Mouse (Mus musculus) MEL (cell line): ENCODE results near the gene Lrrk2. TPM values are rescaled to one million over a fixed set of nuclear protein-coding genes. Genes with fewer than 3 reads are reported as not detected.

Experiments used
- DNase-seq: peaks from one replicate; pipeline ENCODE4 v3.0.0; 2011; ENCODE audit warnings: low read depth, low spot score
- H3K27ac ChIP-seq: 2 replicates; pipeline ENCODE4 v1.5.1; 2012; ENCODE audit warnings: low read depth, mild to moderate bottlenecking, control low read depth, low read length, moderate library complexity; ENCODE audit not compliant: control insufficient read depth
- H3K27me3 ChIP-seq, 2 experiments: fragments of 150-350 bp in 1 of 2; sonication (generic) in 1 of 2; 2 replicates each; pipeline ENCODE4 v1.6.1; 2012; ENCODE audit warnings: low read length in 2 of 2, mild to moderate bottlenecking in 2 of 2, improper control_type of control experiment in 1 of 2, moderate library complexity in 1 of 2; ENCODE audit not compliant: insufficient read depth in 2 of 2, control insufficient read depth in 1 of 2
- H3K36me3 ChIP-seq, 2 experiments: 2 replicates each; pipeline ENCODE4 v1.6.1; 2012 to 2014; ENCODE audit warnings: low read length in 2 of 2, improper control_type of control experiment in 1 of 2, inconsistent platforms in 1 of 2, mild to moderate bottlenecking in 1 of 2; ENCODE audit not compliant: insufficient read depth in 2 of 2, control insufficient read depth in 1 of 2
- H3K4me1 ChIP-seq, 2 experiments: fragments of 150-350 bp in 1 of 2; sonication (generic) in 1 of 2; 2 replicates each; pipeline ENCODE4 v1.6.1; 2012; ENCODE audit warnings: low read length in 2 of 2, improper control_type of control experiment in 1 of 2, mild to moderate bottlenecking in 1 of 2; ENCODE audit not compliant: insufficient read depth in 2 of 2, control insufficient read depth in 1 of 2
- H3K4me3 ChIP-seq, 2 experiments: fragments of 150-350 bp in 1 of 2; sonication (generic) in 1 of 2; 2 replicates each; pipeline ENCODE4 v1.5.1; 2012; ENCODE audit warnings: low read depth in 2 of 2, low read length in 2 of 2, mild to moderate bottlenecking in 2 of 2, moderate library complexity in 2 of 2, control low read depth in 1 of 2, improper control_type of control experiment in 1 of 2; ENCODE audit not compliant: control insufficient read depth in 1 of 2, insufficient read depth in 1 of 2
- H3K79me2 ChIP-seq: 2 replicates; pipeline ENCODE4 v1.6.1; 2012; ENCODE audit warnings: mild to moderate bottlenecking, low read length, moderate library complexity; ENCODE audit not compliant: control insufficient read depth, poor library complexity, insufficient read depth
- H3K9ac ChIP-seq: 2 replicates; pipeline ENCODE4 v1.6.1; 2012; ENCODE audit warnings: low read depth, mild to moderate bottlenecking, control low read depth, low read length, moderate library complexity; ENCODE audit not compliant: control insufficient read depth, poor library complexity, severe bottlenecking
- H3K9me3 ChIP-seq: fragments of 150-350 bp; sonication (generic); replicated peaks from 2 replicates; pipeline ENCODE4 v1.6.1; 2012; ENCODE audit warnings: mild to moderate bottlenecking, low read length, improper control_type of control experiment, moderate library complexity; ENCODE audit not compliant: insufficient read depth
- BHLHE40 ChIP-seq: IDR thresholded peaks from 2 replicates; pipeline ENCODE4 v1.6.1; 2012; ENCODE audit warnings: low read depth, mild to moderate bottlenecking, inconsistent platforms, low read length, improper control_type of control experiment, borderline replicate concordance
- GABPA ChIP-seq: IDR thresholded peaks from 2 replicates; pipeline ENCODE4 v1.6.1; 2012; ENCODE audit warnings: low read depth, mild to moderate bottlenecking, inconsistent platforms, low read length, improper control_type of control experiment, moderate library complexity
- HCFC1 ChIP-seq: IDR thresholded peaks from 2 replicates; pipeline ENCODE4 v1.6.1; 2012; ENCODE audit warnings: low read depth, mild to moderate bottlenecking, inconsistent platforms, low read length, improper control_type of control experiment, moderate library complexity
- JUND ChIP-seq: IDR thresholded peaks from 2 replicates; pipeline ENCODE4 v1.6.1; 2011; ENCODE audit warnings: low read depth, mild to moderate bottlenecking, improper control_type of control experiment, low read length
- MAFK ChIP-seq: IDR thresholded peaks from 2 replicates; pipeline ENCODE4 v1.6.1; 2011; ENCODE audit warnings: low read depth, mild to moderate bottlenecking, low read length, improper control_type of control experiment, borderline replicate concordance
- NRF1 ChIP-seq: IDR thresholded peaks from 2 replicates; pipeline ENCODE4 v1.6.1; 2014; ENCODE audit warnings: low read depth, mild to moderate bottlenecking, inconsistent platforms, low read length, improper control_type of control experiment, moderate library complexity; ENCODE audit not compliant: poor library complexity, insufficient read depth, severe bottlenecking
- POLR2A ChIP-seq, 2 experiments: IDR thresholded peaks; 2 replicates each; pipeline ENCODE4 v1.6.1; 2011 to 2012; ENCODE audit warnings: low read length in 2 of 2, mild to moderate bottlenecking in 2 of 2, control low read depth in 1 of 2, improper control_type of control experiment in 1 of 2, low read depth in 1 of 2, moderate library complexity in 1 of 2; ENCODE audit not compliant: control insufficient read depth in 1 of 2, insufficient read depth in 1 of 2, poor library complexity in 1 of 2
- POLR2AphosphoS2 ChIP-seq: IDR thresholded peaks from 2 replicates; pipeline ENCODE4 v1.6.1; 2011; ENCODE audit warnings: low read length, improper control_type of control experiment
- RAD21 ChIP-seq: IDR thresholded peaks from 2 replicates; pipeline ENCODE4 v1.6.1; 2011; ENCODE audit warnings: mild to moderate bottlenecking, low read depth, low read length, improper control_type of control experiment
- RCOR1 ChIP-seq: IDR thresholded peaks from 2 replicates; pipeline ENCODE4 v1.6.1; 2012; ENCODE audit warnings: low read depth, mild to moderate bottlenecking, inconsistent platforms, low read length, improper control_type of control experiment
- SIN3A ChIP-seq: IDR thresholded peaks from 2 replicates; pipeline ENCODE4 v1.6.1; 2012; ENCODE audit warnings: low read length, improper control_type of control experiment, inconsistent platforms
- TBP ChIP-seq: IDR thresholded peaks from 2 replicates; pipeline ENCODE4 v1.8.0; 2011; ENCODE audit warnings: low read depth, low read length, improper control_type of control experiment
- UBTF ChIP-seq: IDR thresholded peaks from 2 replicates; pipeline ENCODE4 v1.6.1; 2012; ENCODE audit warnings: low read depth, mild to moderate bottlenecking, inconsistent platforms, low read length, improper control_type of control experiment, moderate library complexity, borderline replicate concordance; ENCODE audit not compliant: insufficient read depth
- ZC3H11A ChIP-seq: IDR thresholded peaks from 2 replicates; pipeline ENCODE4 v1.6.1; 2012; ENCODE audit warnings: low read depth, mild to moderate bottlenecking, inconsistent platforms, low read length, improper control_type of control experiment
- polyA plus RNA-seq, 2 experiments: library from polyadenylated mRNA; stranded (reverse) in 1 of 2; unstranded in 1 of 2; fragments of >175 nt in 1 of 2; fragments of >200 nt in 1 of 2; gene quantifications; 2 replicates each; pipeline versions ENCODE4 v1.2.1 to v1.2.4; 2012; ENCODE audit warnings: low replicate concordance in 2 of 2, low read depth in 1 of 2; ENCODE audit not compliant: insufficient read length in 2 of 2, insufficient read depth in 1 of 2, missing spikeins in 1 of 2
- total RNA-seq: library from RNA; depleted of rRNA; stranded (reverse); fragments of 300-350 nt; gene quantifications from 2 replicates; pipeline ENCODE4 v1.2.3, GENCODE M21; 2012

Gene Lrrk2
- total and polyA plus RNA-seq, 3 experiments = not detected

GRCm38 (mm10) chr15:91709207-91710130 is 36.5 kb downstream of the Lrrk2 start:
- no peaks in the 10 kb centered on the region for H3K27me3 ChIP-seq
- H3K79me2 ChIP-seq = no peaks in the 10 kb centered on the region
- H3K9me3 ChIP-seq = no peaks in the 10 kb centered on the region
- no peak for TF ChIP-seq NRF1
- no peak for TF ChIP-seq RAD21
- no peak for TF ChIP-seq ZC3H11A
- no peak for TF ChIP-seq POLR2A (IDR thresholded peaks at IDR 0.05; ENCODE audit: control insufficient read depth in 1 of 2, insufficient read depth in 1 of 2, low read depth in 1 of 2, low read length in 2 of 2, poor library complexity in 1 of 2)
- TF ChIP-seq MAFK = no peak
- no peak overlapping the region for H3K9ac ChIP-seq
- H3K4me1 ChIP-seq = no peaks in the 10 kb centered on the region
- H3K36me3 ChIP-seq = no peaks in the 10 kb centered on the region
- no peak overlapping the region for H3K27ac ChIP-seq
- no peak for DNase-seq
- H3K4me3 ChIP-seq = no peak overlapping the region

- H3K4me3 ChIP-seq = no peak overlapping the region
- no peak for TF ChIP-seq MAFK
- TF ChIP-seq UBTF = no peak
- no peak for TF ChIP-seq JUND
- TF ChIP-seq HCFC1 = no peak
- no peak for TF ChIP-seq SIN3A
- no peak for TF ChIP-seq TBP
- TF ChIP-seq GABPA = no peak
- no peak for TF ChIP-seq POLR2A (IDR thresholded peaks at IDR 0.05; ENCODE audit: control insufficient read depth in 1 of 2, insufficient read depth in 1 of 2, low read depth in 1 of 2, low read length in 2 of 2, poor library complexity in 1 of 2)
- no peak for TF ChIP-seq POLR2AphosphoS2
- no peak for TF ChIP-seq BHLHE40
- TF ChIP-seq NRF1 = no peak
- TF ChIP-seq ZC3H11A = no peak
- no peak for TF ChIP-seq RCOR1
These were observed 62.4 kb downstream of the Lrrk2 start for GRCm38 (mm10) chr15:91735216-91735922.

More at GRCm38 (mm10) chr15:91735216-91735922, 62.4 kb downstream of the Lrrk2 start:
- Histone ChIP-seq H3K9me3 (no peaks in the 10 kb centered on the region), H3K9ac (no peak overlapping the region), H3K79me2 (no peaks in the 10 kb centered on the region), H3K4me1 (no peaks in the 10 kb centered on the region), H3K27me3 (no peaks in the 10 kb centered on the region), H3K27ac (no peak overlapping the region), H3K36me3 (no peaks in the 10 kb centered on the region)
- no peak for DNase-seq
